Mouse (Mus musculus) hindbrain, embryonic 10.5 days (tissue): ENCODE data around the gene Lrrc75a. TPM values are rescaled to one million over a fixed set of nuclear protein-coding genes. Genes with fewer than 3 reads are reported as not detected.
"Not testable (repeated sequence)": the region's sequence is repeated elsewhere in the genome, so short reads cannot be mapped to it uniquely, and the experiment has no call there.

Experiments used
- DNase-seq: peaks from one replicate; pipeline ENCODE4 v3.0.0-alpha.2; 2017; ENCODE audit warnings: low spot score
- H3K27ac ChIP-seq: fragments of 300-500 bp; sonication (generic); 2 replicates; pipeline ENCODE4 v1.5.1; 2016; ENCODE audit warnings: mild to moderate bottlenecking, moderate library complexity
- H3K27me3 ChIP-seq: fragments of 300-500 bp; sonication (generic); 2 replicates; pipeline ENCODE4 v1.6.1; 2016; ENCODE audit warnings: mild to moderate bottlenecking; ENCODE audit not compliant: poor library complexity, insufficient read depth, severe bottlenecking
- H3K36me3 ChIP-seq: fragments of 300-500 bp; sonication (generic); 2 replicates; pipeline ENCODE4 v1.6.1; 2016; ENCODE audit warnings: mild to moderate bottlenecking, moderate library complexity
- H3K4me1 ChIP-seq: fragments of 300-500 bp; sonication (generic); replicated peaks from 2 replicates; pipeline ENCODE4 v1.6.1; 2016; ENCODE audit warnings: mild to moderate bottlenecking
- H3K4me3 ChIP-seq: fragments of 300-500 bp; sonication (generic); 2 replicates; pipeline ENCODE4 v1.5.1; 2016; ENCODE audit warnings: mild to moderate bottlenecking, moderate library complexity
- H3K9me3 ChIP-seq: fragments of 300-500 bp; sonication (generic); 2 replicates; pipeline ENCODE4 v1.6.1; 2016; ENCODE audit warnings: mild to moderate bottlenecking, moderate library complexity
- WGBS: fragments of 180-500 bp; shearing (Covaris S2); methylation state at CpG from one replicate; pipeline ENCODE4 v1.1.7; 2016; 5-methylcytosine and 5-hydroxymethylcytosine counted together
- polyA plus RNA-seq: library from polyadenylated mRNA; unstranded; fragments of >200 nt; fragmentation: Nextera tagmentation; extraction: Ambion mirVana; gene quantifications from 2 replicates; pipeline ENCODE4 v1.2.1, GENCODE M21; 2016

Lrrc75a gene
- polyA plus RNA-seq, 1 experiment from 2014 or later: 15.0 TPM

- WGBS: 69% methylated on average over 4 of the region's 4 CpGs
- Histone ChIP-seq H3K4me3 (no peak overlapping the region), H3K27ac (no peak overlapping the region), H3K4me1 (no peaks in the 10 kb centered on the region), H3K27me3 (no peaks in the 10 kb centered on the region), H3K9me3 (no peaks in the 10 kb centered on the region), H3K36me3 (peaks cover 47% of the 10 kb centered on the region)
- no peak for DNase-seq
These were observed 12.6 kb upstream of the Lrrc75a start for GRCm38 (mm10) chr11:62660885-62661284.

- peaks cover 35% of the 10 kb centered on the region for H3K4me1 ChIP-seq
- 96% methylated on average over 3 of the region's 3 CpGs for WGBS
- no peaks in the 10 kb centered on the region for H3K27me3 ChIP-seq
- peaks cover 58% of the 10 kb centered on the region for H3K36me3 ChIP-seq
- no peak overlapping the region for H3K4me3 ChIP-seq
- no peaks in the 10 kb centered on the region for H3K9me3 ChIP-seq
- H3K27ac ChIP-seq: no peak overlapping the region
- no peak for DNase-seq
These were observed 3.8 kb upstream of the Lrrc75a start for GRCm38 (mm10) chr11:62652080-62652479.

GRCm38 (mm10) chr11:62651563-62651962 lies 3.2 kb upstream of the Lrrc75a start:
- Histone ChIP-seq H3K4me3 (no peak overlapping the region), H3K27me3 (no peaks in the 10 kb centered on the region), H3K4me1 (peaks cover 40% of the 10 kb centered on the region), H3K36me3 (peaks cover 53% of the 10 kb centered on the region), H3K27ac (no peak overlapping the region), H3K9me3 (no peaks in the 10 kb centered on the region)
- DNase-seq: no peak
- 96% methylated on average over 3 of the region's 3 CpGs for WGBS

GRCm38 (mm10) chr11:62649803-62650202 lies 1.5 kb upstream of the Lrrc75a start:
- DNase-seq, H3K27me3 ChIP-seq, H3K9me3 ChIP-seq, H3K27ac ChIP-seq: not testable (repeated sequence)
- Histone ChIP-seq H3K36me3 (peaks cover 35% of the 10 kb centered on the region), H3K4me3 (peak overlapping the region; percentile 86; the same call in 1 of the 2 replicates), H3K4me1 (peaks cover 55% of the 10 kb centered on the region)
- 87% methylated on average over 4 of the region's 4 CpGs for WGBS

GRCm38 (mm10) chr11:62648591-62649391 lies 468 bp upstream of the Lrrc75a start, which contains the start of gene Mmgt2:
TSS of gene Mmgt2 (plus strand) at chr11:62648664.
- peak within 1 kb of the TSS; percentile 94 for H3K27ac ChIP-seq
- H3K27me3 ChIP-seq: no peaks in the 10 kb centered on the region
- H3K9me3 ChIP-seq: no peaks in the 10 kb centered on the region
- H3K36me3 ChIP-seq: peaks cover 25% of the 10 kb centered on the region
- WGBS: 1% methylated on average over 42 of the region's 53 CpGs
- peaks cover 62% of the 10 kb centered on the region for H3K4me1 ChIP-seq
- H3K4me3 ChIP-seq: peak within 1 kb of the TSS; percentile 86
- peak; percentile 96 for DNase-seq

GRCm38 (mm10) chr11:62646958-62647515 lies 1.3 kb downstream of the Lrrc75a start:
- H3K9me3 ChIP-seq: no peaks in the 10 kb centered on the region
- H3K4me3 ChIP-seq: peak overlapping the region; percentile 86
- peaks cover 78% of the 10 kb centered on the region for H3K4me1 ChIP-seq
- no peaks in the 10 kb centered on the region for H3K27me3 ChIP-seq
- peak overlapping the region; percentile 94 for H3K27ac ChIP-seq
- WGBS: 52% methylated on average over 7 of the region's 7 CpGs
- DNase-seq: no peak
- peaks cover 10% of the 10 kb centered on the region for H3K36me3 ChIP-seq

- WGBS: 65% methylated on average over 4 of the region's 4 CpGs
- peak overlapping the region; percentile 69; the same call in 1 of the 2 replicates for H3K27ac ChIP-seq
These were observed 1.9 kb downstream of the Lrrc75a start for GRCm38 (mm10) chr11:62646495-62646843.

GRCm38 (mm10) chr11:62645732-62646494 lies 2.4 kb downstream of the Lrrc75a start:
- no peaks in the 10 kb centered on the region for H3K9me3 ChIP-seq
- peaks cover 80% of the 10 kb centered on the region for H3K4me1 ChIP-seq
- 55% methylated on average over 8 of the region's 8 CpGs for WGBS
- H3K4me3 ChIP-seq: peak overlapping the region; percentile 86
- peak overlapping the region; percentile 69 for H3K27ac ChIP-seq
- H3K27me3 ChIP-seq: no peaks in the 10 kb centered on the region
- no peaks in the 10 kb centered on the region for H3K36me3 ChIP-seq
- DNase-seq: no peak

More at GRCm38 (mm10) chr11:62646495-62646843, 1.9 kb downstream of the Lrrc75a start:
- Histone ChIP-seq H3K36me3 (peaks cover 5% of the 10 kb centered on the region), H3K27me3 (no peaks in the 10 kb centered on the region), H3K9me3 (no peaks in the 10 kb centered on the region), H3K4me3 (peak overlapping the region; percentile 86; the same call in 1 of the 2 replicates), H3K4me1 (peaks cover 80% of the 10 kb centered on the region)
- DNase-seq: no peak

- Histone ChIP-seq H3K4me3 (0 out of 2 replicates have a peak overlapping the region, but pooled peaks have one; percentile 86), H3K36me3 (0 out of 2 replicates have a peak, but pooled peaks cover 2% of the 10 kb centered on the region), H3K9me3 (no peaks in the 10 kb centered on the region), H3K4me1 (peaks cover 77% of the 10 kb centered on the region), H3K27ac (peak overlapping the region; percentile 50), H3K27me3 (no peaks in the 10 kb centered on the region)
- 88% methylated on average over 4 of the region's 4 CpGs for WGBS
- no peak for DNase-seq
These were observed 3.0 kb downstream of the Lrrc75a start for GRCm38 (mm10) chr11:62645337-62645675.

- no peak for DNase-seq
- 86% methylated on average over 5 of the region's 5 CpGs for WGBS
- Histone ChIP-seq H3K27me3 (no peaks in the 10 kb centered on the region), H3K4me3 (no peak overlapping the region), H3K9me3 (no peaks in the 10 kb centered on the region), H3K36me3 (peaks cover 7% of the 10 kb centered on the region; the same call in 1 of the 2 replicates), H3K27ac (peak overlapping the region; percentile 50), H3K4me1 (peaks cover 79% of the 10 kb centered on the region)
These were observed 3.6 kb downstream of the Lrrc75a start for GRCm38 (mm10) chr11:62644602-62645336.

- Histone ChIP-seq H3K27ac (no peak overlapping the region), H3K36me3 (peaks cover 11% of the 10 kb centered on the region; the same call in 1 of the 2 replicates)
These were observed 4.5 kb downstream of the Lrrc75a start for GRCm38 (mm10) chr11:62643681-62644363.

More at GRCm38 (mm10) chr11:62643681-62644363, 4.5 kb downstream of the Lrrc75a start:
- peaks cover 78% of the 10 kb centered on the region for H3K4me1 ChIP-seq
- no peak overlapping the region for H3K4me3 ChIP-seq
- WGBS: 90% methylated on average over 10 of the region's 10 CpGs
- no peak for DNase-seq
- H3K9me3 ChIP-seq: no peaks in the 10 kb centered on the region
- H3K27me3 ChIP-seq: no peaks in the 10 kb centered on the region
